Mouse (Mus musculus): ENCODE results near the gene Sri. TPM values are rescaled to one million over a fixed set of nuclear protein-coding genes. Genes with fewer than 3 reads are reported as not detected.

Gene Sri
- polyA plus RNA-seq, 1 experiment from 2014 or later: 257 TPM

Other genes with a start within 250 kb of the Sri start
- gene Steap4, start 85.6 kb upstream of the Sri start, polyA plus RNA-seq (2014; fragmentation: Nextera tagmentation; extraction: Ambion mirVana): 0.65 and 1.1 TPM in 2 replicates

All from intestine, embryonic 14.5 days (tissue).